Mouse (Mus musculus): ENCODE data around the gene Gpr182. TPM values are rescaled to one million over a fixed set of nuclear protein-coding genes. Genes with fewer than 3 reads are reported as not detected.

The Gpr182 gene
- total and polyA plus RNA-seq, 3 experiments: 2.6 to 8.6 (median 3.9) TPM

- intact Hi-C loops (cut with DNase I): no loop called here
- H3K4me3 ChIP-seq: no peak overlapping the region
Measured at GRCm38 (mm10) chr10:127755246-127755645, 3.7 kb upstream of the Gpr182 start.

GRCm38 (mm10) chr10:127754566-127755166 is 3.1 kb upstream of the Gpr182 start:
- Histone ChIP-seq H3K9ac (ENCODE audit: low read depth, low read length) (no peak overlapping the region), H3K36me3 (ENCODE audit: control insufficient read depth, insufficient read depth, low read length) (peaks cover 2% of the 10 kb centered on the region; the same call in 1 of the 2 replicates), H3K4me1 (ENCODE audit: control insufficient read depth, insufficient read depth, low read length) (peaks cover 9% of the 10 kb centered on the region), H3K27ac (peak overlapping the region; percentile 74), H3K79me2 (replicated peaks; ENCODE audit: control insufficient read depth, insufficient read depth, low read length) (no peaks in the 10 kb centered on the region), H3K4me3 (no peak overlapping the region), H3K27me3 (ENCODE audit: control insufficient read depth, insufficient read depth, low read length) (no peaks in the 10 kb centered on the region)
- TF ChIP-seq POLR2A (IDR thresholded peaks at IDR 0.05; ENCODE audit: insufficient read depth, low read depth, low read length) (no peak), CTCF (IDR thresholded peaks at IDR 0.05) (no peak), EP300 (IDR thresholded peaks at IDR 0.05; ENCODE audit: insufficient read depth, low read depth, low read length) (0 out of 2 replicates have a peak, but pooled peaks have one; percentile 23)
- WGBS: 21% methylated on average over 6 of the region's 6 CpGs
- peak; percentile 31 to 41 for DNase-seq
- intact Hi-C loops (cut with DNase I): no loop called here

More at GRCm38 (mm10) chr10:127755246-127755645, 3.7 kb upstream of the Gpr182 start:
- no peak for DNase-seq
- Histone ChIP-seq H3K27ac (peak overlapping the region; percentile 74), H3K9ac (ENCODE audit: low read depth, low read length) (no peak overlapping the region), H3K79me2 (replicated peaks; ENCODE audit: control insufficient read depth, insufficient read depth, low read length) (no peaks in the 10 kb centered on the region), H3K27me3 (ENCODE audit: control insufficient read depth, insufficient read depth, low read length) (no peaks in the 10 kb centered on the region), H3K36me3 (ENCODE audit: control insufficient read depth, insufficient read depth, low read length) (peaks cover 2% of the 10 kb centered on the region; the same call in 1 of the 2 replicates), H3K4me1 (ENCODE audit: control insufficient read depth, insufficient read depth, low read length) (peaks cover 9% of the 10 kb centered on the region)
- WGBS: 17% methylated on average over 3 of the region's 3 CpGs
- no peak for TF ChIP-seq EP300 (IDR thresholded peaks at IDR 0.05; ENCODE audit: insufficient read depth, low read depth, low read length)
- no peak for TF ChIP-seq CTCF (IDR thresholded peaks at IDR 0.05)
- no peak for TF ChIP-seq POLR2A (IDR thresholded peaks at IDR 0.05; ENCODE audit: insufficient read depth, low read depth, low read length)

- intact Hi-C loops (cut with DNase I): no loop called here
- Histone ChIP-seq H3K27me3 (ENCODE audit: control insufficient read depth, insufficient read depth, low read length) (no peaks in the 10 kb centered on the region), H3K9ac (ENCODE audit: low read depth, low read length) (peak overlapping the region; percentile 34), H3K36me3 (ENCODE audit: control insufficient read depth, insufficient read depth, low read length) (peaks cover 2% of the 10 kb centered on the region; the same call in 1 of the 2 replicates), H3K4me1 (ENCODE audit: control insufficient read depth, insufficient read depth, low read length) (peaks cover 6% of the 10 kb centered on the region), H3K4me3 (peak overlapping the region; percentile 54), H3K79me2 (replicated peaks; ENCODE audit: control insufficient read depth, insufficient read depth, low read length) (no peaks in the 10 kb centered on the region), H3K27ac (peak overlapping the region; percentile 48)
- no peak for TF ChIP-seq POLR2A (IDR thresholded peaks at IDR 0.05; ENCODE audit: insufficient read depth, low read depth, low read length)
- no peak for TF ChIP-seq EP300 (IDR thresholded peaks at IDR 0.05; ENCODE audit: insufficient read depth, low read depth, low read length)
- TF ChIP-seq CTCF (IDR thresholded peaks at IDR 0.05): no peak
- 33% methylated on average over 24 of the region's 24 CpGs for WGBS
- peak; percentile 45 to 47 for DNase-seq
Measured at GRCm38 (mm10) chr10:127750136-127750777, 1.3 kb downstream of the Gpr182 start.

GRCm38 (mm10) chr10:127748847-127749612 is 2.5 kb downstream of the Gpr182 start:
- 12% methylated on average over 8 of the region's 8 CpGs for WGBS
- peak; percentile 57 to 62 for DNase-seq
- 0 out of 2 replicates have a peak, but pooled peaks have one; percentile 29 for TF ChIP-seq POLR2A (IDR thresholded peaks at IDR 0.05; ENCODE audit: insufficient read depth, low read depth, low read length)
- 0 out of 2 replicates have a peak, but pooled peaks have one; percentile 13 for TF ChIP-seq EP300 (IDR thresholded peaks at IDR 0.05; ENCODE audit: insufficient read depth, low read depth, low read length)
- no peak for TF ChIP-seq CTCF (IDR thresholded peaks at IDR 0.05)
- peak overlapping the region; percentile 48 for H3K27ac ChIP-seq
- H3K9ac ChIP-seq (ENCODE audit: low read depth, low read length): no peak overlapping the region
- no peaks in the 10 kb centered on the region for H3K36me3 ChIP-seq (ENCODE audit: control insufficient read depth, insufficient read depth, low read length)
- peaks cover 2% of the 10 kb centered on the region; the same call in 1 of the 2 replicates for H3K4me1 ChIP-seq (ENCODE audit: control insufficient read depth, insufficient read depth, low read length)
- peaks cover under 1% of the 10 kb centered on the region; the same call in 1 of the 2 replicates for H3K79me2 ChIP-seq (replicated peaks; ENCODE audit: control insufficient read depth, insufficient read depth, low read length)
- no peaks in the 10 kb centered on the region for H3K27me3 ChIP-seq (ENCODE audit: control insufficient read depth, insufficient read depth, low read length)
- H3K4me3 ChIP-seq: peak overlapping the region; percentile 54
- intact Hi-C loops (cut with DNase I): no loop called here

DNA sequence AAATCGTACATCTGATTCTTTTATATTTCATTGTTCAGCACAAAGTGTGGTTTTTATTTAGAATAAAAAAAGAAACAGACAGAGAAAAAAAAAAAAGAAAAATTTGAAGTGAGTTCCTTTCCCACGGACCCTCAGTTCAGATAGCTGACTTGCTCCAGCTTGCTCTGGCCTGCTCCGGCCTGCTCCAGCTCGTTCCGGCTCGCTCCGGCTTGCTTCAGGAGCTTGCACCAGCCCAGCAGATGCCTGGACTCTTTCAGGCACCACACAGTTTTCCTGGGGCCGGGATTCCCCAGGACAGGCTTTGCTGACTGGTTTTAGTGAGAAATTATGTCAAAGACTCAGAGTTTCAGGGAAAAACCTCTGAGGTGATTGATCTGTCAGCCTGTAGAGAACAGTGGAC is 4.3 kb downstream of the Gpr182 start:
- Histone ChIP-seq H3K27me3 (ENCODE audit: control insufficient read depth, insufficient read depth, low read length) (no peaks in the 10 kb centered on the region), H3K4me1 (ENCODE audit: control insufficient read depth, insufficient read depth, low read length) (no peaks in the 10 kb centered on the region; the same call in 1 of the 2 replicates), H3K9ac (ENCODE audit: low read depth, low read length) (no peak overlapping the region), H3K79me2 (replicated peaks; ENCODE audit: control insufficient read depth, insufficient read depth, low read length) (peaks cover 4% of the 10 kb centered on the region; the same call in 1 of the 2 replicates), H3K36me3 (ENCODE audit: control insufficient read depth, insufficient read depth, low read length) (no peaks in the 10 kb centered on the region), H3K27ac (no peak overlapping the region), H3K4me3 (no peak overlapping the region)
- TF ChIP-seq EP300 (IDR thresholded peaks at IDR 0.05; ENCODE audit: insufficient read depth, low read depth, low read length) (no peak), POLR2A (IDR thresholded peaks at IDR 0.05; ENCODE audit: insufficient read depth, low read depth, low read length) (no peak), CTCF (IDR thresholded peaks at IDR 0.05) (no peak)
- intact Hi-C loops (cut with DNase I): no loop called here
- DNase-seq: no peak
- 78% methylated on average over 8 of the region's 8 CpGs for WGBS

Measured in heart, adult 2 months (tissue).